Mouse (Mus musculus) intestine, postnatal 0 days (tissue): ENCODE data around the gene Olfr937. TPM values are rescaled to one million over a fixed set of nuclear protein-coding genes. Genes with fewer than 3 reads are reported as not detected.

Experiments
- ATAC-seq: fragments of 200-750 bp; cut with Nextera tagmentation; 2 replicates; pipeline ENCODE4 v1.8.0; 2017; ENCODE audit warnings: mild to moderate bottlenecking, moderate TSS enrichment, moderate library complexity
- H3K27ac ChIP-seq: fragments of 300-500 bp; sonication (generic); 2 replicates; pipeline ENCODE4 v1.5.1; 2014; ENCODE audit warnings: mild to moderate bottlenecking, low read depth, low read length, moderate library complexity
- H3K27me3 ChIP-seq: fragments of 300-500 bp; sonication (generic); replicated peaks from 2 replicates; pipeline ENCODE4 v1.6.1; 2014; ENCODE audit warnings: low read length, mixed read lengths; ENCODE audit not compliant: control insufficient read depth, insufficient read depth
- H3K36me3 ChIP-seq: fragments of 300-500 bp; sonication (generic); 2 replicates; pipeline ENCODE4 v1.6.1; 2014; ENCODE audit warnings: mild to moderate bottlenecking, moderate library complexity; ENCODE audit not compliant: control insufficient read depth, insufficient read depth
- H3K4me1 ChIP-seq: fragments of 300-500 bp; sonication (generic); replicated peaks from 2 replicates; pipeline ENCODE4 v1.6.1; 2014; ENCODE audit warnings: antibody characterized with exemption, low read length, mixed read lengths; ENCODE audit not compliant: control insufficient read depth, insufficient read depth
- H3K4me2 ChIP-seq: fragments of 300-500 bp; sonication (generic); replicated peaks from 2 replicates; pipeline ENCODE4 v1.6.1; 2014; ENCODE audit warnings: low read depth, mild to moderate bottlenecking, moderate library complexity
- H3K4me3 ChIP-seq: fragments of 300-500 bp; sonication (generic); 2 replicates; pipeline ENCODE4 v1.5.1; 2014; ENCODE audit warnings: low read depth, low read length
- H3K9ac ChIP-seq: fragments of 300-500 bp; sonication (generic); 2 replicates; pipeline ENCODE4 v1.6.1; 2014; ENCODE audit warnings: mild to moderate bottlenecking, low read depth, low read length
- H3K9me3 ChIP-seq: fragments of 300-500 bp; sonication (generic); 2 replicates; pipeline ENCODE4 v1.6.1; 2016; ENCODE audit warnings: mixed run types; ENCODE audit not compliant: control insufficient read depth
- CTCF ChIP-seq: sonication (generic); IDR thresholded peaks from 2 replicates; pipeline ENCODE4 v1.5.1; 2016; ENCODE audit warnings: low read depth, mild to moderate bottlenecking, control low read depth, antibody characterized with exemption, moderate library complexity
- WGBS: fragments of 180-500 bp; shearing (Covaris S2); extraction: QIAGEN DNeasy Blood & Tissue Kit; methylation state at CpG from one replicate; pipeline ENCODE4 v1.1.7; 2014; 5-methylcytosine and 5-hydroxymethylcytosine counted together
- microRNA-seq: library from miRNA; unstranded; fragments of <30 nt; microRNA quantifications from one replicate; pipeline ENCODE4, GENCODE M21; 2016
- polyA plus RNA-seq: library from polyadenylated mRNA; unstranded; fragments of >200 nt; fragmentation: Nextera tagmentation; extraction: Ambion mirVana; gene quantifications from 2 replicates; pipeline ENCODE4 v1.2.1, GENCODE M21; 2015

Gene Olfr937
- not detected in 2 replicates for polyA plus RNA-seq

- TF ChIP-seq CTCF: no peak
- ATAC-seq: no peak
- H3K9ac ChIP-seq: no peak within 1 kb of the TSS
- WGBS: 80% methylated on average over 1 of the region's 1 CpGs
- no peaks in the 10 kb centered on the region for H3K36me3 ChIP-seq
- no peak within 1 kb of the TSS for H3K4me3 ChIP-seq
- H3K9me3 ChIP-seq: no peaks in the 10 kb centered on the region
- no peak within 1 kb of the TSS for H3K4me2 ChIP-seq
- H3K27ac ChIP-seq: no peak within 1 kb of the TSS
- H3K4me1 ChIP-seq: no peaks in the 10 kb centered on the region
- no peaks in the 10 kb centered on the region for H3K27me3 ChIP-seq
Observed at GRCm38 (mm10) chr9:39064851-39065250, at the start of gene Olfr937. Olfr937 (minus strand) TSS chr9:39064951.

- H3K4me3 ChIP-seq: no peak within 1 kb of the TSS
- WGBS: 93% methylated on average over 2 of the region's 2 CpGs
Observed at GRCm38 (mm10) chr9:39078787-39079186, 14.0 kb upstream of the Olfr937 start, which contains the start of gene Olfr938. Olfr938 (minus strand) TSS chr9:39078887.

GRCm38 (mm10) chr9:39023277-39023676 is 41.5 kb downstream of the Olfr937 start, which contains the start of gene Olfr146:
Olfr146 (minus strand) TSS chr9:39023377.
- H3K4me1 ChIP-seq: no peaks in the 10 kb centered on the region
- no peaks in the 10 kb centered on the region for H3K9me3 ChIP-seq
- no peak within 1 kb of the TSS for H3K9ac ChIP-seq
- no peak within 1 kb of the TSS for H3K4me2 ChIP-seq
- H3K27me3 ChIP-seq: no peaks in the 10 kb centered on the region
- H3K36me3 ChIP-seq: no peaks in the 10 kb centered on the region
- 78% methylated on average over 1 of the region's 1 CpGs for WGBS
- no peak within 1 kb of the TSS for H3K27ac ChIP-seq
- ATAC-seq: no peak
- no peak for TF ChIP-seq CTCF
- no peak within 1 kb of the TSS for H3K4me3 ChIP-seq

More at GRCm38 (mm10) chr9:39078787-39079186, 14.0 kb upstream of the Olfr937 start, which contains the start of gene Olfr938:
- no peaks in the 10 kb centered on the region for H3K27me3 ChIP-seq
- ATAC-seq: no peak
- H3K9ac ChIP-seq: no peak within 1 kb of the TSS
- no peak for TF ChIP-seq CTCF
- no peaks in the 10 kb centered on the region for H3K4me1 ChIP-seq
- H3K9me3 ChIP-seq: no peaks in the 10 kb centered on the region
- no peak within 1 kb of the TSS for H3K4me2 ChIP-seq
- no peaks in the 10 kb centered on the region for H3K36me3 ChIP-seq
- no peak within 1 kb of the TSS for H3K27ac ChIP-seq

Small RNA genes within 50 kb of the gene (microRNA-seq; reads per million reads assigned to microRNA genes)
- gene Gm25032: not detected
- not detected for gene Gm25529

Other genes starting within 250 kb of the Olfr937 start
- gene Olfr923, start 238.4 kb downstream of the Olfr937 start, polyA plus RNA-seq: not detected in 2 replicates
- not detected in 2 replicates for gene Olfr924, start 220.5 kb downstream of the Olfr937 start, polyA plus RNA-seq
- not detected in 2 replicates for gene Olfr26, start 209.9 kb downstream of the Olfr937 start, polyA plus RNA-seq
- not detected in 2 replicates for gene Olfr926, start 187.8 kb downstream of the Olfr937 start, polyA plus RNA-seq
- gene Olfr930, start 135.1 kb downstream of the Olfr937 start, polyA plus RNA-seq: not detected in 2 replicates
- gene Olfr933, start 92.6 kb downstream of the Olfr937 start, polyA plus RNA-seq: not detected in 2 replicates
- not detected in 2 replicates for gene Olfr934, start 76.6 kb downstream of the Olfr937 start, polyA plus RNA-seq
- gene Olfr935, start 65.3 kb downstream of the Olfr937 start, polyA plus RNA-seq: not detected in 2 replicates
- not detected in 2 replicates for gene Olfr146, start 41.6 kb downstream of the Olfr937 start, polyA plus RNA-seq
- not detected in 2 replicates for gene Olfr938, start 13.9 kb upstream of the Olfr937 start, polyA plus RNA-seq
- gene Olfr27, start 63.2 kb upstream of the Olfr937 start, polyA plus RNA-seq: not detected in 2 replicates
- gene Olfr943, start 101.4 kb upstream of the Olfr937 start, polyA plus RNA-seq: not detected in 2 replicates
- gene Olfr944, start 137.0 kb upstream of the Olfr937 start, polyA plus RNA-seq: not detected in 2 replicates
- gene Olfr1537, start 185.0 kb upstream of the Olfr937 start, polyA plus RNA-seq: not detected in 2 replicates
- not detected in 2 replicates for gene Olfr945, start 211.9 kb upstream of the Olfr937 start, polyA plus RNA-seq